Mouse (Mus musculus) ES-E14 (cell line): Measurements from ENCODE around the gene Prex1.

Experiments
- CHD2 ChIP-seq: IDR thresholded peaks from 2 replicates; pipeline ENCODE4 v1.6.1; 2014; ENCODE audit warnings: mild to moderate bottlenecking, low read depth, low read length, inconsistent platforms
- ZNF384 ChIP-seq: IDR thresholded peaks from 2 replicates; pipeline ENCODE4 v1.6.1; 2012; ENCODE audit warnings: low read depth, low read length, inconsistent platforms

DNA sequence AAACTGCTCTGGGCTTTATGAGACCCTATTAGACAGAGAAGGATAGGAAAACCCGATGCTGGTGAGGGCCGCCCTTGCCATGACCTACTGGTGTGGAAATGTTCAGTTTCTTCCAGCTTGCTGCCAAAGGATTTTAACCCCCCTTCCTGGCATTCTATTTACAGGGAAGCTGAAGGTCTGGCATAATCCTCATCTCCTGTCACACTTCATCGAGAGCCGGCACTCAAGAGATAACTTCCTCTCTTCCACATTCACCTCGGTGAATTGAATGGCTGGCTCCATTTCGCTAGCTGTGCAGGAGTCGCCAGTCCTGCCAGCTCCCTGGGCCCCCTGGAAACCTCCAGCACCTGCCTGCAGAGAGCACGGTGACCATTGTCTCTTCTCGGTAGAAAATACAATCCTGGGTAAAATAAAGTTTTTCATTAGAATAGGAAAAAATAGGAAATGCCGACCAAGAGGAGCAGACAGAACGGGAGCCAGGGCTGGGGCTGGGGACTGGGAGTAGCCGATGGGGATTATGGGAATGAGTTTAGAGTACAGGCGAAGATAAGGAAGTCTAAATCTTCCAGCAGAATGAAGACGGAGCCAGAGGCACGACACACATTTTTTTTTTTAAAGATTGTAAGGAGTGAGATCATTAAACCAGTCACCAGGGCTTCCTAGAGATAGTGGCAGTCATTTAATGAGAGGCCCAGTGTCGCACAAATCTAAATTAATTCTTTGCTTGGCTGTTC, 191.6 kb downstream of the Prex1 start:
- TF ChIP-seq CHD2 (no peak), ZNF384 (no peak)
